Mouse (Mus musculus): ENCODE results near the gene Sgsm2.
"Not testable (repeated sequence)": the region's sequence is repeated elsewhere in the genome, so short reads cannot be mapped to it uniquely, and the experiment has no call there.

The Sgsm2 gene

GRCm38 (mm10) chr11:74827791-74828403 is 69.0 kb downstream of the Sgsm2 start:
- DNase-seq, result no peak

- no peak for DNase-seq
Measured at GRCm38 (mm10) chr11:74826702-74827101, 70.2 kb downstream of the Sgsm2 start.

DNA sequence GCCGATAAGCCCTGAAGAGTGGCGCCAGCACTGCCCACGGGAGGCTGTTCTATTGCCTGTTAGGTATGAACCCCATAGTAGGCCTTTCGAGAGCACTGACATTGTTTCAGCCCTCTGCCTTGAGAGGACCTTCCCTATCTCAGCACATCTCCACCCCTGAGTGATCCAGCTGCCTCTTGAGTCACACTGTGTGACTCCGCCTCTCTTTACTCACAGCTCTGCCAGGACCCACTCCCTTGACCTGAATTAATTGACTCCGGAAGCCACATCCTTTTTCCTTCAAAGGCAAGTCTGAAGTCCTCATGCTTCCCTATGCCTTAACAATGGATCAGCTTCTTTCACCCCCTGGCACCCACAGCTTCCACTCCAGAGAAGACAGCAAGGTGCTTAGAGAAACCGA is 70.7 kb downstream of the Sgsm2 start:
- DNase-seq, result no peak

GRCm38 (mm10) chr11:74822746-74823440 is 74.0 kb downstream of the Sgsm2 start:
- DNase-seq, result no peak

DNA sequence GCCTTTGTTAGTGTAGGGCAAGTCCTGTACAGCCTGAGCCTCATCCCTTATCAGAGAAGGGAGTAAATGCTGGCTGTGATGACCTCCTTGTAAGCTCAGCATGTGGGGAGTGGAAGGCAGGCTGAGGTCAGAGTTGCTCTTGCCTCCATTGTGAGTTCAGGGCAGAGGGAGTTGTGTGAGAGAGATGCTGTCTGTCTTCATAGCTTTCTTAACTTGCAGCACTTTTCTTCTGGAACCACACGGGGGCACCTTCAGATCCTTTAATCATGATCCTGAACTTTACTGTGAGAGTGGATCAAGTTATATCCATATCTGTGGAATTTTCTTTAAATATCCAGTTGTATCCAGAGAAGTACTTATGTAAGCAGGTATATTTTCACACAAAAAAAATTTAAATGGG is 75.4 kb downstream of the Sgsm2 start:
- DNase-seq, result no peak

DNA sequence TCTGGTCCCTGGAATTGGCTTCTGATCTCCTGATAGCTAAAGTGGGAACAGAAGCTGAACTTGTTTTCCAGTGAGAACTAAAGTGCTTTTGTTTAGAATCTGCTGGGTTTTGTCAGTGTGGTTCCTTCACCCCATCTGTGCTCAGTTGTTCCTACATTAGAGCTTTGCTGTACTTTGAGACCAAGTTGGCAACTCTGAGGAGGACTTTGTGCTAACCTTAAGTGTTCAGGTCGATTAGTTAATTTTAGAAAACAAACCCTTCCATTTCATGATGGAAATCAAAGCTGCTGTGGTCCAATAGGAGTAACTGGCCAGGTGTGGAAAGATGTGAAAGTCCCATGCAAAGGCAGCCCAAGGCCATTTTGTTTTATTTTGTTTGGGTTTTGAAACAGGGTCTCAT is 75.9 kb downstream of the Sgsm2 start:
- DNase-seq, result no peak

- no peak for DNase-seq
Measured at GRCm38 (mm10) chr11:74815795-74816194, 81.1 kb downstream of the Sgsm2 start.

DNA sequence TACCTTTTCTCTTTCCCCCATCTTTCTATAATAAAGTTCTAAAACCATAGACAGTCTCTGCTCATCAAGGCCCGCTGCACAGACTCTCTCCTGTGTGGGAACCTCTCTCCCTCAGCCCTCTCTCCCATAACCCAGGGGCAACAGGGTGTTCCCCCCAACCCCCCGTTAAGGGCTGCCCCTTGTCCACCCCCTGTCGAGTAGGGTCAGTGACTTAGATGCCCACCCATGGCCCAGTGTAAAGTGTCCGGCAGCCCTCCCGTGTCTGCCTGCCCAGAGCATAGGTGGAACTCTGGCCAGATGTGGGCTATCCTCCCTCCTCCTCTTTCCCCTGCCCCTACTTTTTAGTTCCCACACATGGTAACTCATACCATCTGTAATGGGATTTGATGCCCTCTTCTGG is 85.3 kb downstream of the Sgsm2 start:
- no peak for DNase-seq

DNA sequence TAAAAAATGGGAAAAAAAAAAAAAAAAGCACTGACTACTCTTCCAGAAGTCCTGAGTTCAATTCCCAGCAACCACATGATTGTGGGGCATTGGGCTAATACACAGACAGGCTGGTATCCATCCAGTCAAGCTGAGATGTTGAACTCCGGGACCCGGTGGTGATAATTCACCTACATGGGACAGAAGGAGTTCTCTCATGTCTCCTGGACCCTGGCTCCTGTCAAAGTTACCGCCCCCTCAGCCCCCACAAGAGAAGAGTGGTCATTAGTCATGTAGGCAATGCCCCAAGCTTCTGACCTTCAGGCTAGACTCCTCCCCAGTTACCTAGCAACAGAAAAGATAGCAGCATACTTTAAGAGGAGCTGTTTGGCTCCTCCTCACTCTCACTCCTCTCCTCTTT is 85.8 kb downstream of the Sgsm2 start:
- not testable (repeated sequence) for DNase-seq

GRCm38 (mm10) chr11:74810134-74810533 is 86.7 kb downstream of the Sgsm2 start:
- no peak for DNase-seq

DNA sequence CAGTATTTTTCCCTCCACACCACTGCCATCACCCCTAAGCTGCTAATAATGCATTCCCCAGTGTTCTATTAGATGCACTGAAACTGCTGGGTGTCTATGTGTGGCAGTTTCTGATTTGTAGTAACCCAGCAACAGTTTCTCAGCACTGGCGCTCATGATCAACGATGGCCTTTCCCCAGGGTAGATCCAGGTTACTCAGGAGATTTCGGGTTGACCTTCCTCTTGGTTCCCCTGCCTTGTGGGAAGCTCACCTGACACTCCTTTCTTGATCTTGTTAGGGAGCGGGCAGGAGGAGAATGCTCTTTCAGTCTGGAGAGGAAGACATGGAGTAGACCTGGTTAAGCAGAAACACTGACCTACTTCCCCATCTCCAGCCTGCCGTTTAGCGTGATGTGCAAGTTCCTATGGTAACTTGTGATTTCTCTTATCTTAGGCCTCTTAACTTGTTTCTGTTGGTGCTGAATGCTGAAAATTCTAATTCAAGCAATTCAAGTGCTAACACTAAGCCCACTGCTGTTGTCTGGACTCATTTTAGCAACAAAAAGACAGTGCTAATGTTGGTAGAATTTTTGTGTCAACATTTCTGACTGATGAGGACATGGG is 88.5 kb downstream of the Sgsm2 start:
- no peak for DNase-seq

DNA sequence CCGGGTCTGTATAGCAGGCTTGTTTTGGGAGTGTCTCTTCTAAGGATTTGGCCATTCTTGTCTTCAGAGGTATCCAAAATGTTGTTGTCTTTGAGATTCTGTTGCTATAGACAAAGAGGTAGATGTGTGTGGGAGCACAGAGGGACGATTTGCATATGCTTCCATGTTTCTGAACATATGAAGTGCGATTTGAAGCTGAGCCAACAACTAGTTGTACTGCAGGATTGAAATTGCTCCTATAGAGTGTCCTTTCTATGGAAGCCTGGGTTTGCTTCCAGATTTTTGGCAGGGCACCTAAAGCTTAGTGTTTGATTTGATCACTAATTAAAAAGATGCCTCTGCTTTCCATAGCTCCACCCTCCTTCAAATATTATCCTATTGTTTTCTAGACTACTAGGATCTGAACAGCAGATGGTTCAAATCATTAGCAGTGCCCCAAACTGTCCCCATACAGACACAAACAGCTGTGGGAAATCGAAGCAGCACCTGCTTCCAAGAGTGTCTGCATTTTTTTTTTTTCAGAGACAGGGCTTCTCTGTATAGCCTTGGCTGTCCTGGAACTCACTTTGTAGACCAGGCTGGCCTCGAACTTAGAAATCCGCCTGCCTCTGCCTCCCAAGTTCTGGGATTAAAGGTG is 89.5 kb downstream of the Sgsm2 start:
- no peak for DNase-seq

DNA sequence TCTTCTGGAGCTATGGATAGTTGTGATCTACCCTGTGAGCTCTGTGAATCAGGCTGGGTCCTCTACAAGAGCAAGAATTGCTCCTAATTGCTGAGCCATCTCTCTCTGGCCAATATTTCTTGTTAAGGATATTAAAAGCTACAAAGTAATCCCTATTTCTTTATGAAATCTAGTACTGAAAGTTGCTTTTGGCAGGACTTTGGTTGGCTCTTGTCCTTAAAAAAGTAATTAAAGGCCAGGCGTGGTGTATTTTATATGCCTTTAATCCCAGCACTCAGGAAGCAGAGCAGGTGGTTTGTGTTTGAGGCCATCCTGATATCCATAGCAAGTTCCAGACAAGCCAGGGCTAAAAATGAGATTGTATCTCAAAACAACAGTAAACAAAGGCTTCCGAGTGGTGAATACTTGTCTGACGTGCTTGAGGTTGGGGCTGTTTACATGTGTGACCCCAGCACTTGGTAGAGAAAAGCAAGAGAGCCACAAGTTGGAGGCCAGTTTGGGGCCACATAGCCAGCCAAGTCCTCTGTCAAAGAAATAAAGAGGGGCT is 92.7 kb downstream of the Sgsm2 start:
- no peak for DNase-seq

GRCm38 (mm10) chr11:74800658-74801057 is 96.2 kb downstream of the Sgsm2 start:
- no peak for DNase-seq
